Mouse (Mus musculus) erythroblast, adult 5-6 weeks (primary cell): ENCODE data around the gene Med26. TPM values are rescaled to one million over a fixed set of nuclear protein-coding genes. Genes with fewer than 3 reads are reported as not detected.
A peak's percentile ranks its signal among the peaks of the same experiment; 100 is the strongest.

Experiments
- ATAC-seq: replicated peaks from 2 replicates; pipeline ENCODE4 v1.8.0; 2016; ENCODE audit warnings: moderate number of reproducible peaks, mild to moderate bottlenecking, moderate TSS enrichment, inconsistent platforms; ENCODE audit not compliant: poor library complexity, low FRiP score, severe bottlenecking
- total RNA-seq, 2 experiments: library from RNA; stranded (forward) in 1 of 2; stranded (reverse) in 1 of 2; fragments of 150-400 nt in 1 of 2; fragments of 200-764, 138-1000 nt in 1 of 2; gene quantifications; 2 replicates each; pipeline versions ENCODE4 v1.2.3 to v1.2.4; 2015 to 2017; ENCODE audit warnings: low replicate concordance in 2 of 2

The Med26 gene
- total RNA-seq, 2 experiments from 2014 or later: 3.2 to 4.2 TPM

DNA sequence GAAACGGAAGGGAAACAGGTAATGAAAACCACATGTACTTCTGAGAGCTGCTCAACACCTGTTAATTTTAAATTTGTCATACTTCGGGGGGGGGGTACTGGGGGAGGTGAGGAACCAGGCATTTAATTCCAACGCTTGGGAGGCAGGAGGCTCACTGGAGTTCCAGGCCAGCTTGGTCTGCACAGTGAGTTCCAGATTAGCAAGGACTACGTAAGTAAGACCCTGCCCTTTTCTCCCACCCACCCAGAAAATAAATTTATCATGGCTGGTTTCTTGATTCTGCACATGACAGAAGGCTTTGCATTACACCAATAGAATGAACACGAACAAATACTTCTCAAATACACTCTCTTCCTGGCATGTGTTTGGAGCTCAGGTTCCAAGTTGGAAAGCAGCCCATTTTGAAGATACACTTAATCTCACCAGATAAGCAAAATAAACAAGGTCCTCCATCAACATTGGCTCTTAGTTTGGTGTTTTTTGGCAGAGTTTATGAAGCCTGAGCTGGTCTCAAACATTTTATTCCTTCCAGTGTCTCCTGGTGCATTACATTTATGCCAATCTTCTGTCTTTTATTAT, 1.3 kb upstream of the Med26 start:
- no peak for ATAC-seq

DNA sequence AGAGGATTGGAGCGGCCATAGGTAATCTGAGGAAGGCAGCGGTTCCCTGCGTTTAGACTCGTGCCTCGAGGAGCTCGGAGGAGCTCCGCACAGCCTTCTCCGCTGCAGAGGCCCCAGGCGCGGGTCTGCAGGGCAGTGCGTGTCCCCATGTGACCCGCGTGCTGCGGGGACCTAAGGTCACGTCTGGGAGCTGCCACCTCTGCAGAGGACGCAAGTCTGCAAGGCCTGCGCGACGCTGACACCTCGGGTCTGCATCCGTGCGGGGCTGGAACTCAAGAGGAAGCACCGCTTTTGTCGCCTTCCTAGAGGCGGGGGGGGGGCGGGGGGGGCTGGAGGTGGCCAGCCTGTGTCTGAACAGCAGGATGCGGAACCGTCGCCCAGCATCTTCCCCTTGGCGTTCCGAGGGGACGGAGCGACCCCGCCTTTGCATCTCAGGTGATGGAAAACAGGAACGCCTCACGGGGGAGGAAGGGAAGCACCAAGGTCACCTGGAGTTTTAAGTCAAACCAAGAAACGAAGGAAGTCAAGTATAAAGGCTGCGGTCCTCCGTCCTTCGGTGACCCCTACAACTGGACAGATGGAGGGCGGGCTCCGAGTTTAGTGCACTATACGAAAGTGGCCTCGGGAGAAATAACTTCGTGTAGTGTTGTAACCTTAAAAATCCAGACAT, 709 bp upstream of the Med26 start:
- ATAC-seq: peak; percentile 58

DNA sequence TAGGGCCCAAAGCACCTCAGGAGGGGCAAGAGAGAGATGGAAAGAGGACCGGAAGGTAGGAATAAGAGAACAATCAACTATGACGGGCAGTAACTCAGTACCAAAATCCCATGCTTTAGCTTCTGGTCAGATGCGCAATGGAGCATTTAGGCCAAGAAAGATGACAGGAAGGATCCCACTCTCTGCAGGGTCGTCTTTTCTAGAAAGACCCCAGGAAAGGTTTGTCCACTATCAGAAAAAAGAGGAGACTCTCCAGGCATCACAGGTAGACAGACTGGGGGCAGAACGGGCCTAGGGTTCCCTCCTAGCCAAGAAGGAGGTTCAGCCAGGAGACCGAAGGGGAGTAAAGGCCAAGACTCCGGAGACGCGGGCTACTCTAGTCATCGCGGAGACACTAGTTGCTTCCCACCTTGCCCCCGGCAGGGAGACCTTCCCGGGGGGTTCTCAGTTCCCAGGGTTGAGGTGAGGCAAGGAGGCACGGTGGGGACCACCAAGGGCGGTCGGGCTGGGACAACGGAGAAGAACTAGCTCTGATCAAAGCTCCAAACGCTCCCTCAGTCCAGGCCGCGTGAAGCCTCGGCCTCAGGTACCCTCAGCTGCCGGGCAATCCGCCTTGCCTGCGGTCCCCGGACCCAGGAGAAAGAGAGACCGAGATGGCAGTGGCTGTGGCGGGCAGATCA, 808 bp downstream of the Med26 start:
- peak; percentile 20; the same call in 1 of the 2 replicates for ATAC-seq

DNA sequence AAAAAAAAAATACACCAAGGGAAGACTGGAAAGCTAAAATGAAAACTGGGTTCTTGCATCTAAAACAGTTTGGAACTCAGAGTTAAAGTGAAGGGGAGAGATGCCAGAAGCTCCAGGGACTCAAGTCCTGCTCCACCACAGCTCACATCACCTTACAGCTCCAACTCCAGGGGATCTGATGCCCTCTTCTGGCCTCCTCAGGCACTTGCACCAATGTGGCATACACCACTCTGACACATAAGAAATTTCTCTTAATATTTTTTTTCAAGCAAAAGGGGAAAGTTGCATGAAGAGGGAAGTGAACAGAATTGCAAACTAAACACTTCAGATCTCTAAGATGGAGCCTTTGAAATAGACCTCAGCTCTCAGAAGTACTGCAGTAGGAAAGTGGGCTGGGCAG, 8.8 kb downstream of the Med26 start:
- ATAC-seq: 0 out of 2 replicates have a peak, but pooled peaks have one; percentile 54

DNA sequence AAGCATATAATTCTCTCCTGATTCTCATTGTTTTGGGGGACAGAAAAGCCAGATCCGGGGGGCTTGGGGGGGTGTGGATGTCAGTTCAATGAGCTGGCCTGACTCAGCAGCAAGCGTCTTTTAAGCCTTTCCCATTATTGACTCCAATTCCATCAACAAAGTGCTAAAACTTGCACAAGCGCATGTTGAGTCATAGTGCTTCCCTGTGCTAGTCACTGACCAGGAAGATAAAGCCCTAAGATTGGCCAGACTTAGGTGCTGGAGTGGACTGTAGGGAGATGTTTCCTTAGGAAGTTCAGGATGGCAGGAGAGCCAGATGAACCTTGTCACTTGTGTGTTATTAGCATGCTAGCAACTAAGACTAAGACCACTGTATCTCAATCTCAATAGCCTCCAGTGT, 13.2 kb downstream of the Med26 start:
- ATAC-seq: no peak

DNA sequence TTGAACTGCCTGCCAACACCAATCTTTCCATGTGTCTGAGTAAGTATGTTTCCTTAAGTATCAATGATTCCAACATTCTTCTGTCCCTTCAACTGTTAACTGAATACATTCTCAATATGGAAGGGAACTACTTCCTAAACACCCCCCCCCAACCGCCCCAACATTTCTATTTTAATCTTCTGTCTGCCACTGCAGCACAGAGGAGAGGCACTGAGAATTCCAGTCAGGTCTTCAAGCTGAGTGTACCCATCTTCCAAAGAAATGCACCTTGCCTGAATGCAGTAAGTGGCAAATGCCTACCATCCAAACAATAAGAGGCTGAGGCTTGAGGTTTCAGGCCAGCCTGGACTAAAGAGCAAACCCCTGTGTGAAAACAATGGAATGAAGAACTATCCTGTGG, 16.0 kb downstream of the Med26 start:
- ATAC-seq: no peak

- ATAC-seq: no peak
These were observed 26.2 kb downstream of the Med26 start for GRCm38 (mm10) chr8:72521888-72522287.

- ATAC-seq: no peak
These were observed 30.6 kb downstream of the Med26 start for GRCm38 (mm10) chr8:72517421-72517988.

DNA sequence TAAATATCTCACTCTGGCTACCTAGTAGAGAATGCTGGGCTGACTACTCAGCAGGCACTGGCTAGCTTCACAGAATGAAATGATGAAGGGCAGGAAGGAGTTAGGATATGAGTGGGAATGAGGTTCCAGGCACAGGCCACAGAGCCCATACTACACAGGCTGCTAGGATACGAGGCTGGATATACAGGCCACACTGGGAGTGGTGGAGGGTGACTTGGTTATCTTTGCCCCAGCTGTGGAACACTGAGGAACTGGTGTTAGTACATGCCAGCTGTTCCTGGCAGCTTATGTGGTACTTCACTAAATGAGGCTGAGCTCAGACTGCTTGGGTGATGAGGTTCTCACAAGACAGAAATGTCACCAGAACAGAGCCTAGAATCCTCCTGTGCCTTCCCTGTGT, 34.9 kb downstream of the Med26 start:
- ATAC-seq: no peak

GRCm38 (mm10) chr8:72512648-72513047, 35.4 kb downstream of the Med26 start:
- ATAC-seq: no peak

DNA sequence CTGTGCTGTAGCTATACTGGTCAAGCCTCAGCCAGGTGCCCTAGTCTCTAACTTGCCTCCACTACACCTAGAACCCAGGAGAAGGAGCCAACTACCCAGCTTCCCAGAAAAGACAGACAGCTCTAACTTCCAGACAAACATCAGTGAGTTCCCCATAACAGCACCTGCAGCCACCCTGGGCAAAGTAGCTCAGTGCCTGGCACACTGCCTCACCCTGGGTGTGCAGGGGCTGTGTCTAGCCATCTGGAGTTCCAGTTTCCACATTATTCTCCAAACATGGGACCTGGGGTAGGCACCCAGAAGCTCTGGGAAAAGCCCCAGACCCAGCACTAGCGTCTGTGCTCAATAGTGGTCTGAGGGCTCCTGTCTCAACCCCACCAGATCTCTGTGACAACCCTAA, 40.6 kb downstream of the Med26 start:
- ATAC-seq: no peak

DNA sequence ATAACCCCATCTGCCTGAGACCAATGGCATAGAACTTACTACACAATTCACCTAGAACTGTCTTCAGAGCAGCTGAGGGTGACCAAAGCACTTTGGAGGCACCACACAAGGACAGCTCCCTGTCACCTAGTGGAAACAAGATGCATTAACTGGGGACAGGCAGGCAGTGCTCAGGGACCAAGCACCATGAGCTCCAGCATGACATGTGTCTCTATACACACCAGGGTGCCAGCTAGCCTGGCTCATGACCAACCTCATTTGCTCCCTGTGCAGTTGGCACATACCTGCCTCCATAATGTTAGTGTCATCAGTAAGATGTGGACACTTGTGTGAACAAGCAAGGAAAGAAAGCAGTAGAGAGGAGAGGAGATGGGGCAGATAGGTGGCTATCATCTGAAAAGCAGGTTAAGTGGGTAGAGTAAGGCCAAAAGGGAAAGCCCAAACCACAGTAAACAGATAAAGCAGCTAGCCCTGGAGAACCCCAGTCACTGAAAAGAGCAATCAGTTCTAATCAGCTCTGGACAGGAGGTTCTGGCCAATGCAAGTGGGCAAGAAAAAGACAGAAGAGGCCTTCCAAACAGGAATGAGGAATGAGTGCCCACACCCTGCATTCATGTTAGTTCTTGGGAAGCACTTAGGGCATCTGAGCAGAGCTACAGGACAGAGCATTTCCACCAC, 43.3 kb downstream of the Med26 start:
- ATAC-seq: no peak

GRCm38 (mm10) chr8:72504137-72504536, 43.9 kb downstream of the Med26 start:
- ATAC-seq: no peak

- no peak for ATAC-seq
These were observed 47.5 kb downstream of the Med26 start for GRCm38 (mm10) chr8:72500521-72500931.

GRCm38 (mm10) chr8:72499521-72500284, 48.4 kb downstream of the Med26 start:
- no peak for ATAC-seq

DNA sequence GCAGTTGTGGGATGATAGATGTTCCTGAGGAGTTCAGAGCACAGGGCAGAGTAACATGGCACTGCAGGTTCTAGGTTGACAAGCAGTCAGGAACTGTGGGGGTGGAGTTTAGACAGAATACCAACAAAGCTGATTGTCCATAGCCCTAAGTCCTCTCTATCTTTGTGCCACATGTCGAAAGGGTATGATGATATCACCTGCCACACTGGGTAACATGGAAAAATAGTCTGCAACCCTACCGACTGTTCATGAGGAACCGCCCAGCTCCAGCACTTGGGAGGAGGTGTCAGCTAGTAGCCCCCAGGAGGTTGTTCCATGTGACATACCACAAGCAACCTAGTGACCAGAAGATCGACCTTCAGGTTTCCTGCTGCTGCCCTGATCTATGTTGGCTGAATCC, 49.5 kb downstream of the Med26 start:
- ATAC-seq: no peak

GRCm38 (mm10) chr8:72497911-72498310, 50.2 kb downstream of the Med26 start:
- no peak for ATAC-seq

DNA sequence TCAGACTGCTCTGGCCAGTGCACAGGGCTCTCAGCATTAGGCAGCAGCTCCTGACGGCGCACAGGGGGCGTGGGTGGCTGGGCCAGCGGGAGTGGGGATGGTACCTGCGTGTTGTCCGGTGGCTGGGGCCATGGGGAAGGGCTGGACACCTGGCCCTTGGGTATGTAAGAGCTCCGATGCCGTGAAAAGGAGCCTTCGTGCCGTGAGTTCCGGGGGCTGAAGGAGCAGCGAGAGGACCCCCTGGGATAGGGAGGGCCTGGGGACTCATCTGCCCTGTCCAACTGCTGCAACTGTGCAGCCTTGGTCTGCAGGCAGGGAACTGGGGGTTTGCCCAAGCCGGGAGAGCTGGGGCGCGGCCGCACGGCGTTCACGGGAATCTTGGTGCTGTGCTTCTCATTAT, 51.9 kb downstream of the Med26 start:
- no peak for ATAC-seq

GRCm38 (mm10) chr8:72495411-72496111, 52.5 kb downstream of the Med26 start:
- ATAC-seq: no peak
